Mouse (Mus musculus): ENCODE results near the gene Axdnd1.

The Axdnd1 gene

DNA sequence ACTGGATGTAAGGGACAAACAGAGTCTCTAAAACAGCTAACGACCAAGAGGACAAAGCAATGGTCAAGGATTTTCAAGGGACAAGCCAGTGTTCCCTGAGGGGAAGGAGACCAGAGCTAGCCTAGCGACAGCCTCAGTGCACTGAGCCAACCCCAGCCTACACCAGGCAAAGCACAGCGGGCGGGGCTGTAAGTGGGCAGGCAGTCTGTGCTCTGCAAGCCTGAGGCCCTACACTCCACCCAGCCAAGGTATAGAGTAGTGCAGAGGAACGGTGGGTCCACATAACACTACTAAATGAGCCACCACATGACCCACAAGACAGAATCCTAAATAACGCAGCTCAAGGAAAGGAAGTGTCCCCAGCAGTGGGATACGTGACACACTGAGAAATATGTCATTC lies 147.3 kb downstream of the Axdnd1 start:
- H3K4me3 ChIP-seq (replicated peaks; ENCODE audit: low read length) = no peak overlapping the region

More for the DNA sequence above, 147.3 kb downstream of the Axdnd1 start:
- Histone ChIP-seq H3K27me3 (ENCODE audit: insufficient read depth, low read length) (no peaks in the 10 kb centered on the region), H3K4me1 (replicated peaks; ENCODE audit: low read depth, low read length) (peaks cover 41% of the 10 kb centered on the region), H3K9me3 (ENCODE audit: low read length) (no peaks in the 10 kb centered on the region), H3K36me3 (ENCODE audit: insufficient read depth, low read length) (no peaks in the 10 kb centered on the region)
- TF ChIP-seq CTCF (conservative IDR thresholded peaks at IDR 0.05; ENCODE audit: low read length) (no peak), POU5F1 (IDR thresholded peaks at IDR 0.05; ENCODE audit: borderline replicate concordance, low read length) (no peak), NANOG (IDR thresholded peaks at IDR 0.05; ENCODE audit: borderline replicate concordance, low read length) (no peak)
